Mouse (Mus musculus) midbrain, embryonic 13.5 days (tissue): Measurements from ENCODE around the gene Ddx49. TPM values are rescaled to one million over a fixed set of nuclear protein-coding genes. Genes with fewer than 3 reads are reported as not detected.

Experiments used
- ATAC-seq: fragments of 200-750 bp; cut with Nextera tagmentation; 2 replicates; pipeline ENCODE4 v1.8.0; 2017; ENCODE audit warnings: mild to moderate bottlenecking, moderate TSS enrichment, moderate library complexity
- H3K27ac ChIP-seq: fragments of 300-500 bp; sonication (generic); 2 replicates; pipeline ENCODE4 v1.5.1; 2015; ENCODE audit warnings: inconsistent platforms, mild to moderate bottlenecking, moderate library complexity
- H3K27me3 ChIP-seq: fragments of 300-500 bp; sonication (generic); 2 replicates; pipeline ENCODE4 v1.6.1; 2015; ENCODE audit warnings: mild to moderate bottlenecking, inconsistent platforms
- H3K36me3 ChIP-seq: fragments of 300-500 bp; sonication (generic); 2 replicates; pipeline ENCODE4 v1.6.1; 2015; ENCODE audit warnings: mild to moderate bottlenecking, inconsistent platforms
- H3K4me1 ChIP-seq: fragments of 300-500 bp; sonication (generic); replicated peaks from 2 replicates; pipeline ENCODE4 v1.6.1; 2015; ENCODE audit warnings: inconsistent platforms
- H3K4me2 ChIP-seq: fragments of 300-500 bp; sonication (generic); replicated peaks from 2 replicates; pipeline ENCODE4 v1.6.1; 2015; ENCODE audit warnings: moderate library complexity, mild to moderate bottlenecking, inconsistent platforms
- H3K4me3 ChIP-seq: fragments of 300-500 bp; sonication (generic); replicated peaks from 2 replicates; pipeline ENCODE4 v1.5.1; 2015; ENCODE audit warnings: mild to moderate bottlenecking, inconsistent platforms
- H3K9ac ChIP-seq: fragments of 300-500 bp; sonication (generic); replicated peaks from 2 replicates; pipeline ENCODE4 v1.6.1; 2015; ENCODE audit warnings: mild to moderate bottlenecking, inconsistent platforms
- H3K9me3 ChIP-seq: fragments of 300-500 bp; sonication (generic); 2 replicates; pipeline ENCODE4 v1.6.1; 2016; ENCODE audit warnings: mild to moderate bottlenecking, inconsistent platforms
- WGBS: fragments of 180-500 bp; shearing (Covaris S2); methylation state at CpG from one replicate; pipeline ENCODE4 v1.1.7; 2015; 5-methylcytosine and 5-hydroxymethylcytosine counted together
- polyA plus RNA-seq: library from polyadenylated mRNA; unstranded; fragments of >200 nt; fragmentation: Nextera tagmentation; extraction: Ambion mirVana; gene quantifications from 2 replicates; pipeline ENCODE4 v1.2.1, GENCODE M21; 2015

Gene Ddx49
- polyA plus RNA-seq, 1 experiment from 2014 or later: 50.0 TPM

GRCm38 (mm10) chr8:70281001-70281400, 21.3 kb downstream of the Ddx49 start:
- Histone ChIP-seq H3K4me3 (no peak overlapping the region), H3K27me3 (no peaks in the 10 kb centered on the region), H3K27ac (no peak overlapping the region), H3K36me3 (peaks cover 13% of the 10 kb centered on the region), H3K9me3 (no peaks in the 10 kb centered on the region), H3K4me1 (peaks cover 22% of the 10 kb centered on the region), H3K4me2 (no peak overlapping the region), H3K9ac (no peak overlapping the region)
- no peak for ATAC-seq
- 39% methylated on average over 3 of the region's 3 CpGs for WGBS

- WGBS: 80% methylated on average over 8 of the region's 8 CpGs
- Histone ChIP-seq H3K4me3 (no peak overlapping the region), H3K4me2 (no peak overlapping the region), H3K27ac (no peak overlapping the region), H3K4me1 (peaks cover 13% of the 10 kb centered on the region), H3K27me3 (no peaks in the 10 kb centered on the region), H3K9ac (no peak overlapping the region), H3K36me3 (no peaks in the 10 kb centered on the region), H3K9me3 (no peaks in the 10 kb centered on the region)
- ATAC-seq: no peak
Observed at GRCm38 (mm10) chr8:70279266-70279665, 23.0 kb downstream of the Ddx49 start.

GRCm38 (mm10) chr8:70278175-70278574, 24.1 kb downstream of the Ddx49 start:
- Histone ChIP-seq H3K9ac (no peak overlapping the region), H3K4me3 (no peak overlapping the region), H3K4me1 (peaks cover 5% of the 10 kb centered on the region; the same call in 1 of the 2 replicates), H3K4me2 (no peak overlapping the region), H3K36me3 (no peaks in the 10 kb centered on the region), H3K9me3 (no peaks in the 10 kb centered on the region), H3K27me3 (no peaks in the 10 kb centered on the region), H3K27ac (no peak overlapping the region)
- ATAC-seq: no peak
- 69% methylated on average over 15 of the region's 15 CpGs for WGBS

- no peak for ATAC-seq
Observed at GRCm38 (mm10) chr8:70276476-70276875, 25.8 kb downstream of the Ddx49 start.

DNA sequence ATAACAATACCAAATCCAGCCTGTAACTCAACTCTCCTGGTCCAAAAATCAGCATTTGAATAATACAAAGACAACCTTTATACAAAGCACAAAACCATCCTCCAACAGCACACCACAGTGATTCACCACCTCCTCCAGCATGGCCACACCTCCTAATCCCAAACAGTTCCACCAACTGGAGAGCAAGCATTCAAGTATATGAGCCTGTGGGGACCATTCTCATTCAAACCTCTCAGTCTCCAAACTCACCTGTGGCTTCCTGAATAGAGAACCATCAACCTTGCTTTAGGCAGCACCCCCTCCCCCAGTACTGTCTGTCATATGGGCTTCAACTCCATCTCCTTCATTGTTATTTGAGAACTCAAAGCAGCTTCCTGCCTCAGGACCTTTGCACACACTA, 27.9 kb downstream of the Ddx49 start:
- Histone ChIP-seq H3K27ac (no peak overlapping the region), H3K4me1 (no peaks in the 10 kb centered on the region), H3K36me3 (no peaks in the 10 kb centered on the region), H3K27me3 (no peaks in the 10 kb centered on the region), H3K9me3 (no peaks in the 10 kb centered on the region), H3K4me2 (no peak overlapping the region), H3K4me3 (no peak overlapping the region), H3K9ac (no peak overlapping the region)
- no peak for ATAC-seq

More at GRCm38 (mm10) chr8:70276476-70276875, 25.8 kb downstream of the Ddx49 start:
- H3K9ac ChIP-seq: no peak overlapping the region
- no peak overlapping the region for H3K27ac ChIP-seq
- H3K36me3 ChIP-seq: no peaks in the 10 kb centered on the region
- 90% methylated on average over 3 of the region's 3 CpGs for WGBS
- H3K4me2 ChIP-seq: no peak overlapping the region
- H3K4me3 ChIP-seq: no peak overlapping the region
- H3K4me1 ChIP-seq: no peaks in the 10 kb centered on the region
- H3K9me3 ChIP-seq: no peaks in the 10 kb centered on the region
- no peaks in the 10 kb centered on the region for H3K27me3 ChIP-seq

GRCm38 (mm10) chr8:70272949-70273348, 29.3 kb downstream of the Ddx49 start:
- Histone ChIP-seq H3K27me3 (no peaks in the 10 kb centered on the region), H3K4me2 (no peak overlapping the region), H3K4me1 (no peaks in the 10 kb centered on the region), H3K36me3 (no peaks in the 10 kb centered on the region), H3K9me3 (no peaks in the 10 kb centered on the region), H3K27ac (no peak overlapping the region), H3K4me3 (no peak overlapping the region), H3K9ac (no peak overlapping the region)
- WGBS: 75% methylated on average over 3 of the region's 3 CpGs
- no peak for ATAC-seq

DNA sequence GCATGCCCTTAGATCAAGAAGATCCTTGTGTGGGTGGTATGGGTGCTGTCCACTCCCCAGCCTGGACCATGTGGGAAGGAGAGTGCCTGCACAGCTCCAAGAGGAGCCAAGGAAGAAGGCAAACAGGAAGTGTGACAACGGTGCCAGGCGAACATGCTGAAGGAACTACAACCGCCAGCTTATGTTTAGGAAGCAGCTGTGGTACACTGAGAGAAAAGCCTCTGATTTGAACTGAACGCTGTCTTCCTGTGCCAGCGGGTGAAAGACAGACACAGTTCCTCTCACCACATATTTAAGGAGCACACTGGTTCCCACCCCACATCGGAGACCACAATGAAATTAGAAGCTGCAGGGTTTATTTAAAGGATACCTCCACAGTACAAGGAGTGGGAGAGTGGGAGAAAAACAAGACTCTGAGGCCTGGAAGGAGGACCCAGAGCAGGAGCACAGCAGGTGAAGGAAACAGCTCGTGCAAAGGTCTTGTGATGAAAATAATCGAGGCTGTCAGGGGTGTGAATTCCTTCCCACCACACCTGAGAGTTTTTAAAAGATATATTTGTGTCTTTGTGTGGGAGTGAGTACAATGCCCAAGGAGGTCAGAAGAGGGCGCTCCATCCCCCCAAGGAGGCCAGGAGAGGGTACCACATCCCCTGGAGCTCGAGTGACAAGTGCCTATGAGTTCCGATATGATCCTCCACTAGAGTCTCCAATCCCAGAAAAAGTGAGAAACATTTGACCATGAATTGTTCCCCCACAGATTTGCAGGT, 33.3 kb downstream of the Ddx49 start:
- H3K4me1 ChIP-seq: no peaks in the 10 kb centered on the region
- no peaks in the 10 kb centered on the region for H3K27me3 ChIP-seq
- H3K9ac ChIP-seq: no peak overlapping the region
- no peaks in the 10 kb centered on the region for H3K9me3 ChIP-seq
- H3K4me2 ChIP-seq: no peak overlapping the region
- H3K4me3 ChIP-seq: no peak overlapping the region
- H3K36me3 ChIP-seq: peaks cover 26% of the 10 kb centered on the region
- no peak for ATAC-seq
- WGBS: 63% methylated on average over 11 of the region's 11 CpGs
- H3K27ac ChIP-seq: 0 out of 2 replicates have a peak overlapping the region, but pooled peaks have one; percentile 1

DNA sequence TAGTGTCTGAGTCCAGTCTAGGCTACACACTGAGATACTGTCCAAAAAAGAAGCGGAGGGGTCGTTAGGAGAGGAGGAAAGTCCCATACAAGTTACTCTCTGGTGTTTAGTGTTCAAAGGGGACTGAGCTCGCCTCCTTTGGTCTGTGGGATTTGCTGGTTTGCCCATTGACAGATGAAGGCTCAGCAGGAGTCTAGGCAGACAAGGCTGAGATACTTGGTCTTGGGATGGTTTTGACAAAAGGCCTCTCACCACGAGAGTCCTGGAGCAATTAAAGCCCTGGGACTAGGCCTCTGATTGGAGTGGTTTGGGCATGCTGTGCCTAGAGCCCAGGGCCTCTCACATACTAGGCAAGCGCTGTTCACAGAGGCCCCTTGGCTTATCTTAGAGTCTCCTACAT, 34.0 kb downstream of the Ddx49 start:
- H3K9me3 ChIP-seq: no peaks in the 10 kb centered on the region
- no peak for ATAC-seq
- no peak overlapping the region for H3K4me2 ChIP-seq
- peaks cover 33% of the 10 kb centered on the region for H3K36me3 ChIP-seq
- 44% methylated on average over 5 of the region's 5 CpGs for WGBS
- no peak overlapping the region for H3K4me3 ChIP-seq
- no peak overlapping the region for H3K9ac ChIP-seq
- H3K4me1 ChIP-seq: no peaks in the 10 kb centered on the region
- no peaks in the 10 kb centered on the region for H3K27me3 ChIP-seq
- H3K27ac ChIP-seq: no peak overlapping the region

DNA sequence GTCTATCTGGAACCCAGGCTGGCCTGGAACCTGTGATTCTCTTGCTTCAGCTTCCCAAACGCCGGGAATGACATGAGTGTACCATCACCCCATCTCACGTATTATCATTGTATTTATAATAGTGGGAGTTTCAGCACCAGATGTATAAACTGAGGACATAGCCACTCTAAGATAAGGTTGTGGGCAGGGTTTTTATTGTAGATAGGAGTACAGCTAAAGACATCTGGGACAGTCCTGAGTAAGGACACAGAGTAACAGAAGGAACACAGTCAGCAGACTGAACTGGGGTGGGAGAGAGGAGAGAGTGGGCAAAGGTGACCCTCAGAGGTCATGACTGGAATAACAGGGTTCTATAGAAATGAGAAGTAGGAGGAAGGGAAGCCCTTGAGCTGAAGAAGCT, 34.6 kb downstream of the Ddx49 start:
- H3K4me2 ChIP-seq: no peak overlapping the region
- H3K27ac ChIP-seq: no peak overlapping the region
- peaks cover 39% of the 10 kb centered on the region for H3K36me3 ChIP-seq
- no peak for ATAC-seq
- H3K9me3 ChIP-seq: no peaks in the 10 kb centered on the region
- H3K4me1 ChIP-seq: no peaks in the 10 kb centered on the region
- H3K4me3 ChIP-seq: no peak overlapping the region
- WGBS: 86% methylated on average over 3 of the region's 3 CpGs
- no peaks in the 10 kb centered on the region for H3K27me3 ChIP-seq
- no peak overlapping the region for H3K9ac ChIP-seq

DNA sequence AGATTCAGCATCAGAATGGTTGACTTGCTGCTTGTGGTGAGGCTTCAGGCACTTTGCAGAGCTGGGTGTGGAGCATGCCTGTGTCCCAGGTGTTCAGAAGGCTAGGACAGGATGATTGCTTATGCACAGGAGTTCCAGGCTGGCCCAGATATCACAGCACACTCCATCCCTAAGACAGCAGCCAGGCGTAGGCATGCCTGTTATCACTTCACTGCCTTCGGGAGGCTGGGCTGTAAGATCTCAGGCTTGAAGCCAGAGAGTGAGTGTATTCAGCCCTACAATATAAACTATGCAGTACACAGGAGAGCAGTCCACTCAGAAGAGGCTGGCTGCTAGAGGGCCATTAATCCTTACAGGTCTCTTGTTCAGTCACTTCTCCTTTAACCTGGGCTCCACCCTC, 43.2 kb downstream of the Ddx49 start:
- WGBS: 89% methylated on average over 2 of the region's 2 CpGs
- ATAC-seq: no peak

DNA sequence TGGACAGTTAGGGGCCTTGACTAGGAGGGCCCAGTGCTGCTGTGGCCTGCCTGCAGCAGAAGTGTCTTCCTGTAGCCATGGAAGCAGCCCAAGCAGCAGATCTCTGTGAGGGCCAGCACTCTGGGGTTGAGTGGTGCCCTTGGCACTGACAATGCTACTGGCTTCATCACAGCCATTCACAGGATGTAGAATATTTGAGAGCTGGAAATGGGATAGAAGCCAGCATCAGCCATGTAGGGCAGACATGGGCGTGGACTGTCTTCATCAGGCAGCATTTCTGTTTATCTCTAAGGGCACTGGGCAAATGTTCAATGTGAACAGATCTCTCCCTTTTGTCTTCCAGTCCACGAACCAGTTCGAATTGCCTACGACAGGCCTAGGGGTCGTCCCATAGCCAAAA, 43.7 kb downstream of the Ddx49 start:
- Histone ChIP-seq H3K4me1 (no peaks in the 10 kb centered on the region), H3K27me3 (no peaks in the 10 kb centered on the region), H3K4me2 (no peak overlapping the region), H3K9ac (no peak overlapping the region), H3K36me3 (peaks cover 100% of the 10 kb centered on the region), H3K27ac (no peak overlapping the region), H3K4me3 (no peak overlapping the region), H3K9me3 (no peaks in the 10 kb centered on the region)
- WGBS: 89% methylated on average over 5 of the region's 5 CpGs
- ATAC-seq: no peak

More for the DNA sequence above, 43.2 kb downstream of the Ddx49 start:
- Histone ChIP-seq H3K36me3 (peaks cover 100% of the 10 kb centered on the region), H3K4me3 (no peak overlapping the region), H3K9ac (no peak overlapping the region), H3K9me3 (no peaks in the 10 kb centered on the region), H3K4me1 (no peaks in the 10 kb centered on the region), H3K27me3 (no peaks in the 10 kb centered on the region), H3K4me2 (no peak overlapping the region), H3K27ac (no peak overlapping the region)

- no peaks in the 10 kb centered on the region for H3K4me1 ChIP-seq
- no peak overlapping the region for H3K4me3 ChIP-seq
- ATAC-seq: no peak
- H3K9ac ChIP-seq: no peak overlapping the region
- no peak overlapping the region for H3K4me2 ChIP-seq
- 93% methylated on average over 3 of the region's 3 CpGs for WGBS
- H3K27ac ChIP-seq: no peak overlapping the region
- no peaks in the 10 kb centered on the region for H3K9me3 ChIP-seq
- H3K36me3 ChIP-seq: peaks cover 100% of the 10 kb centered on the region
- no peaks in the 10 kb centered on the region for H3K27me3 ChIP-seq
Observed at GRCm38 (mm10) chr8:70257456-70257855, 44.8 kb downstream of the Ddx49 start.

DNA sequence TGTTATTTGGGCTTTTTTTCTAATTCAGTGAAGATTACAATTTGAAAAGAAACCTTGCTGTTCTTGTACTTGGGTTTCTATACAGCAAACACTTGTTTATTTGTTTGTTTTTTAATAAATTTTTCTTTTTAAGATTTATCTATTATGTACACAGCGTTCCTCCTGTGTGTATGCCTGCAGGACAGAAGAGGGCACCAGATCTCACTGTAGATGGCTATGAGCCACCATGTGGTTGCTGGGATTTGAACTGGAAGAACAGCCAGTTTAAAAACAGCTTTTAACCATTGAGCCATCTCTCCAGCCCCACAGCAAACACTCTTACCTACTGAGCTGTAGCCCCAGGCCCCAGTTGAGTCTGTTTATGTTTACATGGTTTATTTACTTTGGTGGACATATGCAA, 47.7 kb downstream of the Ddx49 start:
- no peak overlapping the region for H3K27ac ChIP-seq
- H3K36me3 ChIP-seq: peaks cover 100% of the 10 kb centered on the region
- no peak overlapping the region for H3K4me3 ChIP-seq
- WGBS: 94% methylated on average over 1 of the region's 1 CpGs
- H3K4me2 ChIP-seq: no peak overlapping the region
- no peaks in the 10 kb centered on the region for H3K9me3 ChIP-seq
- no peak for ATAC-seq
- H3K4me1 ChIP-seq: no peaks in the 10 kb centered on the region
- no peak overlapping the region for H3K9ac ChIP-seq
- no peaks in the 10 kb centered on the region for H3K27me3 ChIP-seq
